Mouse (Mus musculus) midbrain, embryonic 11.5 days (tissue): ENCODE results near the gene Vmn2r72. TPM values are rescaled to one million over a fixed set of nuclear protein-coding genes. Genes with fewer than 3 reads are reported as not detected.

ENCODE experiments used
- ATAC-seq: fragments of 200-750 bp; cut with Nextera tagmentation; 2 replicates; pipeline ENCODE4 v1.8.0; 2017; ENCODE audit warnings: moderate TSS enrichment, moderate library complexity; ENCODE audit not compliant: low FRiP score
- DNase-seq: peaks from one replicate; pipeline ENCODE4 v3.0.0; 2015; ENCODE audit warnings: low spot score; ENCODE audit errors: missing footprints
- H3K27ac ChIP-seq: fragments of 300-500 bp; sonication (generic); 2 replicates; pipeline ENCODE4 v1.5.1; 2014; ENCODE audit warnings: low read depth, low read length
- H3K27me3 ChIP-seq: fragments of 300-500 bp; sonication (generic); 2 replicates; pipeline ENCODE4 v1.6.1; 2014; ENCODE audit warnings: mild to moderate bottlenecking, low read length, moderate library complexity, mixed read lengths; ENCODE audit not compliant: control insufficient read depth, insufficient read depth
- H3K36me3 ChIP-seq: fragments of 300-500 bp; sonication (generic); 2 replicates; pipeline ENCODE4 v1.6.1; 2014; ENCODE audit warnings: mild to moderate bottlenecking, low read length, moderate library complexity, mixed read lengths; ENCODE audit not compliant: control insufficient read depth, insufficient read depth
- H3K4me1 ChIP-seq: fragments of 300-500 bp; sonication (generic); 2 replicates; pipeline ENCODE4 v1.6.1; 2014; ENCODE audit warnings: low read length; ENCODE audit not compliant: control insufficient read depth, insufficient read depth
- H3K4me2 ChIP-seq: fragments of 300-500 bp; sonication (generic); 2 replicates; pipeline ENCODE4 v1.6.1; 2014; ENCODE audit warnings: mild to moderate bottlenecking, moderate library complexity
- H3K4me3 ChIP-seq: fragments of 300-500 bp; sonication (generic); 2 replicates; pipeline ENCODE4 v1.5.1; 2014; ENCODE audit warnings: low read depth, low read length
- H3K9ac ChIP-seq: fragments of 300-500 bp; sonication (generic); 2 replicates; pipeline ENCODE4 v1.6.1; 2014; ENCODE audit warnings: low read length
- H3K9me3 ChIP-seq: fragments of 300-500 bp; sonication (generic); 2 replicates; pipeline ENCODE4 v1.6.1; 2016; ENCODE audit warnings: low read length; ENCODE audit not compliant: control insufficient read depth
- WGBS: fragments of 180-500 bp; shearing (Covaris S2); extraction: QIAGEN DNeasy Blood & Tissue Kit; methylation state at CpG from one replicate; pipeline ENCODE4 v1.1.7; 2014; 5-methylcytosine and 5-hydroxymethylcytosine counted together
- polyA plus RNA-seq: library from polyadenylated mRNA; unstranded; fragments of >200 nt; fragmentation: Nextera tagmentation; extraction: Ambion mirVana; gene quantifications from 2 replicates; pipeline ENCODE4 v1.2.1, GENCODE M21; 2014

The Vmn2r72 gene
- polyA plus RNA-seq, result not detected in 2 replicates

DNA sequence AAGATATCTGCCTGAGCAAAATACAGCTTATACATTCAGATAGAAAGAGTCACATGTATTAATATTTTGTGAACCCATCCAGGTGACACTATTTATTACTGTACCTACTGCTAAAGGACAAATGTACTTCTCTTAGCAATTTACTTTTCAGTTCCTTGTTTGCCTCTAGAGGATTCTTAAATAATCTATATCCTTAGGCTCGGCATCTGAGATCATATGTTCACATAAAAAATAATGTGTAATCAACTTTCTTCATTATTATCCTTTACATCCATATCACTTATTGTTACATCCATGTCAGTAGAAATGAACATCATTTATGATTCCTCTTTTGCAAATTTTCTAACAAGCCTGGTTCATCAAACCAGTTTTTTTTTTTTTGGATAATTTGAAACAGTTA is at the start of gene Vmn2r72:
Vmn2r72 (minus strand) TSS at position 101 of the 400 bp plus-strand sequence.
- H3K4me2 ChIP-seq, result no peak within 1 kb of the TSS
- 80% methylated on average over 1 of the region's 1 CpGs for WGBS
- ATAC-seq (no peak), DNase-seq (no peak)
- no peaks in the 10 kb centered on the region for H3K27me3 ChIP-seq
- no peaks in the 10 kb centered on the region for H3K36me3 ChIP-seq
- H3K4me3 ChIP-seq, result no peak within 1 kb of the TSS
- no peaks in the 10 kb centered on the region for H3K4me1 ChIP-seq
- no peaks in the 10 kb centered on the region for H3K9me3 ChIP-seq
- H3K9ac ChIP-seq, result no peak within 1 kb of the TSS
- no peak within 1 kb of the TSS for H3K27ac ChIP-seq

Other genes starting within 250 kb of the Vmn2r72 start
- gene Vmn2r71, start 192.0 kb downstream of the Vmn2r72 start, polyA plus RNA-seq, result not detected in 2 replicates
- gene Vmn2r70, start 185.9 kb downstream of the Vmn2r72 start, polyA plus RNA-seq, result not detected in 2 replicates
- not detected in 2 replicates for gene Vmn2r73, start 121.2 kb upstream of the Vmn2r72 start, polyA plus RNA-seq
- not detected in 2 replicates for gene Vmn2r74, start 206.5 kb upstream of the Vmn2r72 start, polyA plus RNA-seq